Mouse (Mus musculus): ENCODE results near the gene Cfap298.

Gene Cfap298

DNA sequence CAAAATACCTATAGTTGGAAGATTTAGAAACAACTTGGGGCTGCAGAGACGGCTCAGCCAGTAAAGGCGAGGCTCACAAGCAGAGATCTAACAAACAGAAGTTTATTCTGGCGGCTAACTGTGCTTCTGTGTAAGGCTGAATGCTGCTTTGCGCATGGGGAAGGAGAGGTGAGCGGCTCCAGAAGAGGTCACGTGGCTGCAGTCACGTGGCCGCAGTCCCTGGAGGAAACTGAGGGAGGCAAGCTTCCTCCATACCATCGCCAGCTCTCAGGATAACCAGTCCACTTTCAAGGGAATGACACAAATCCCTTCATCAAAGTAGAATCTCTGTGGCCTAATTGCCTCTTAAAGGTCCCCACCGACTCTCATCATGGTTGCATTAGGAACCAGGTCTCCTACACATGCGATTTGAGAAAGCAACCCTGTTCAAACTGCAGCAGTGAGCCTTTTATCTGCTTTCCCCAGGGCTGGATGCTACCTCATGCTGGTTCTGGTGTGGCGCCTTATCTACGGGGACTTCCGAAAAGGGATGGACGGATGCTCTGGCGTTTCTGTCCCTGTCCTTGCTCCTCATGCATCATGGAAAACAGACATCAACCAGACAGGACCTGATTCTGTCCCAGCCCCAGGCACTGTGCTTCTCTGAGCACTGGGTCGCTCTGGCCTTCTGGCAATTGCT is 23.9 kb downstream of the Cfap298 start:
- no peak for DNase-seq

DNA sequence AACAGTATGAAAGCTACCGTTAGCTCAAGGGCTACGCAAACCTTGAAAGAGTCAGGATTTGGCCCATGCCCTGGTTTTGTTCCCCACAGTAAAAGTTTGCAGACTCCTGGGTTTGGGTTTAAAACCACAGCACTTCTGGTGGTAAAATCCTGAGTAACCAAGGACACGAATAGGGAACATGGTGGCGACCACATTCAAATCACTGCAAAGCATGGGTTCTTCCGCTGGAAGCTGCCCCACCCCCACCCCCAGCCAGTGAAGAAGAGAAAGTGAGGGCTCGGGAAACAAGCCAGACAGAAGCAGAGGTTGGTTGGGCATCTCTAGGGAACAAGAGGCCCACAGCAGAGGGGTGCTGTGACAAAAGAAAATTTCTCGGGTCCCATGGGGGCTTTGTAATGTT is 27.7 kb downstream of the Cfap298 start:
- DNase-seq: no peak

GRCm38 (mm10) chr16:90903300-90903699 is 31.6 kb downstream of the Cfap298 start:
- DNase-seq: no peak

- no peak for DNase-seq
Observed at GRCm38 (mm10) chr16:90901364-90901763, 33.5 kb downstream of the Cfap298 start.

GRCm38 (mm10) chr16:90899498-90899897 is 35.4 kb downstream of the Cfap298 start:
- DNase-seq: no peak

- no peak for DNase-seq
Observed at GRCm38 (mm10) chr16:90897651-90898050, 37.3 kb downstream of the Cfap298 start.

DNA sequence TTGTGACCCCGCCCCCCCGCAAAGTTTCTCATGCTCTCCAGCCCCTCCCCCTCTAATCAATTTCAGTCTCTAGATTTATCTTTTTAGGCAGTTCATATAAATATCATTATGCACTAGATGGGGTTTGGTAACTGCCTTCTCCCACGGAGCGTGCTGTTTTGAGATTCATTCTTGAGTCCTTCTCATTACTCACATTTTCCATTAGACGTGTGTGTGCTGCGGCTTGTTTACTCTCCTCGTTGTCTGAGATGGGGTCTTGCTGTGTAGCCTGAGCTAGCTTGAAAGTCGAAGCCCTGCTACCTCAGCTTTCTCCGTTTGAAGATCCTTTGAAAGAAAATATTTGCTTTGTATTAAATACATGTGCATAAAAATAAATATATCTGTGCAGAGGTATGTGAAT is 41.1 kb downstream of the Cfap298 start:
- DNase-seq: no peak

DNA sequence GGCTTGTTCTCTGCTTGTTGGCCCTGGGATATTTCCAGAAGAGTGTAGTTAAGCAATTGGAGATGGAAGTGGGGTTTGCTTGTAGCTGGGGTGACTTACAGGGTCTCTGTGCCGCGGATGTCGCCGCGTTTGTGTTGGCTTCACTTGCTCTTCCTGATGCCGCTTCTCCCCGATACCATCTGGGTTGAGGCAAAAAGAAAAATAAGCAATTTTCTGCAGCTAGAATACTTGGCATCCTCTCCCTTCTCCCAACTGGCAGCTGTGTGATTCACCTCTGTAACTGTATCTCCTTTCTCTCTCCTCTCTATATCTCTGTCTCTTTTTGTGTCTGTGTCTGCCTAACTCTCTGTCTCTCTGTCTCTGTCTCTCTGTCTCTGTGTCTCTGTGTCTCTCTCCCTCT is 41.9 kb downstream of the Cfap298 start:
- no peak for DNase-seq

DNA sequence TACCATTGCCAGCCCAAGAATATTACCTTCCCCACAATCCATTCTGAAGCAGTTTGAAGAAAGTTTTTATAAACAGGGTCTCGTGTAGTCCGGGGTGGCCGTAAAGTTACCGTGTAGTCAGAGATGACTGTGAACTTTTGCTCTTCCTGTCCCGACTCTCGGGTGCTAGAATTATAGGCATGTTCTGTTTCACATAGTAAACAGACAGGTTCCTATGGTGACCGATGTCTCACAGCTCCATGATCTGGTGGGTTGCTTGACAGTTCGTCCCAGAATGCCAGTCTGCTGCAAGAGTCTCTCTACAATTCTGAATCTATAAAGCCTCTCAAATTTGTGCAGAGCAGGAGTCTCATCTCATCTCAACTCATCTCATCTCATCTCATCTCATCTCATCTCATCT is 42.8 kb downstream of the Cfap298 start:
- no peak for DNase-seq

DNA sequence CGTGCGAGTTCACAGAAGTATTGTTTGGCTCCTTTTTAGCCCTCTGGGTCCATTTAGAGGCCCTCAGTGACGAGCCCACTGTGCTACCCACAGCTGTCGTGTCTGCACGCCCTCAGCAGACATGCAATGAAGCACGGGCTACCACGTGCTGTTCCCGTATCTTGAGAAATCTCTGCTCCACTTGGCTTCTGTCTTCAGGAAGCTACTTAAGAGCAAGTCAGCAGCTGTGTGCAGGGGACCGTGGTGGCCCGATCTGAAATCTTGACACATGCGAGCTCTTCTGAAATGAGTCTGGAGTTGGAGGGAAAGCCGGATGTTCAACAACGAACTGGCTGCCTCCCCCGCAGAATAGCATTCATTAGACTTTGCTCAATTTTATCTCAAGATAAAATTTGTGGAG is 43.3 kb downstream of the Cfap298 start:
- no peak for DNase-seq

DNA sequence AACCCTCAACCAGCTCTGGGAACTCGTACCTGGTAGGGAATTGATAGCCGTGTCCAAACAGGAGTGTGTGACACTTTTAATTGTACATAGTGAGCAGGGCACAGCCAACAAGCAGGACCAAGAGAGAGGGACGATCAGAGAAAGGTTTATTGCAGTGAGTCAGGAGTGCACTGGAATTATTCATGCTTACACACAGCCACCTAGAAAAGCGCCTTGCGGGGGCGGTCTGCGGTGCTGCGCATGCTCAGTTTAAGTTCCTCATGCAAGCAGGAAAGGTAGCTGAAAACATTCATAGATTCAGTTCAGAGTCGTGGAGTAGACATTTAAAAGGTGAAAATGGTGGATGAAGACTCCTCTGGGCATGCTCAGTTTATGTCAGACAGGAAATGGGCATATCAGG is 44.2 kb downstream of the Cfap298 start:
- no peak for DNase-seq

DNA sequence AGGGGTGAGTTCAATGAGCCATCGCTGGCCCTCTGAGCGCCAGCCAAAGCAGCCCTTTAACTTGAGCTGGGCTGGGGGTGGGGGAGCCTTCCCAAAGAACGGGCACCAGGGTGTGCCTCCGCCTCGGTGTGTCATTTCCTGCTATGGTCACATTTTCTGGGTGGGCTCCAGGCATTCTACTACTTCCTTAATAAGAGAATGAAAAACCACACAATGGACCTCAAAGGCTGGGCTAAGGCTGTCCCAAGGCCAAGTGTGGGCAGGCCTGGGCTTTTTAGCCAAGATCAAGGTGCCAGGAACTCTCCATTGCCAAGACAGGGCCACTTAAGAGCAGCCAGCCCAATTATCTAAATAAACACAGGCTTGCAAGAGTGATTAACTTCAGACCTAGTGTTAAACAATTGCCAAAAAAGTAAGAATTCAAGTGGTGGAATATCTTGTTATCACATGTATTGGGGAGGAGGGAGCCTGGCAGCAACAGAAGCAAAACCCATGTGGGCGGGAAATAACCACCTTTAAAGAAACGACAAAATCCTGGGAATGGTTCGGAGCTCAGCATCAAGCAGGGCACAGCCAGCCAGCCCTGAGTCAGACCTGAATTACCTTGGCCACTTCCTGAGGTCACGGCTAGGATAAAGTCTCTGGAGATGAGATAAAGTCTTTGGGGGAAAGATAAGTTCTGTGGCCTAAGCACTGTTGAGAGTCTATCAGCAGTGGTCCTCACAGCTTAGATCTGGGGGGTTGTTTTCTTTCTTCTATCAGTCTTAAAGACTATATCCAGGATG is 48.9 kb downstream of the Cfap298 start:
- DNase-seq: no peak

DNA sequence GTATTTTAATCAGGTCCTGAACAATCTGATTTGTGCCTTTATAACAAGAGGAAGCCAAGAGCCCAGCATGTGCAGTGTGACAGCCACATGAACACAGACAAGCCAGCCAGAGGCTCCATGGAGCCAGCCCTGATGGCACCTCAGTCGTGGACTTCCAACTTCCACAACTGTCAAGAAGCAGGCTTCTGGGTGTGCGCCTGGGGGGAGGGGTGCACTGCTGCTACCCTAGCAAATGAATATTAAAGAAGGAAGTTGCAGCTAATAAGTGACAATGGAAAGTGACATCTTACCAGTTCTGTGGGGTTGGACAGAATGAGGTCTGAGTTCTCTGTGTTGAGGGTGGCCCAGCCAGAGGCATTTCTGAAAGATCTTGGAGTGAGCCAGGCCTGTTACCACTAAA is 49.6 kb downstream of the Cfap298 start:
- no peak for DNase-seq

GRCm38 (mm10) chr16:90882501-90882977 is 52.4 kb downstream of the Cfap298 start:
- DNase-seq: no peak

GRCm38 (mm10) chr16:90878135-90878860 is 56.6 kb downstream of the Cfap298 start:
- no peak for DNase-seq
